Mouse (Mus musculus): ENCODE data around the gene Gm3685.
"Not testable (repeated sequence)": the region's sequence is repeated elsewhere in the genome, so short reads cannot be mapped to it uniquely, and the experiment has no call there.

The Gm3685 gene

DNA sequence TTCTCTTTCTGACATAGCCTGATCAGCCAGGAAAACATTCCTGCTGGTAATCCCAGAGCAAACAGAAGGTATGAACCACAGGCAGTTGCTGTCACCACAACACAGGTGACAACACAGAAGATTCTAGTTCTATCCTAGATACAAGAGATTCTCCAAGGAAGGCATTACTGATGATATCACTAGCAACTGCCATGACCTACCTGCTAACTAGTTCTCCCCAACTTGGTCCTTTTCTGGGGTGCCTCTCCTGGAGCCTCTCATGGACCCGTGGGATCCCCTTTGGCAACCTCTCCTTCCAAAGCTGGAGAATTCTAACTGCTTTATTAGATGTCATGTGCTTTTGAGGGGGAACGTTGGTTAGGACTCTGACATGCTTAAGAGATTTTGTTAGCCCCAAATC, at the start of gene Gm3685:
Gm3685 (minus strand) TSS at position 101 of the 400 bp plus-strand sequence.
- not testable (repeated sequence) for DNase-seq (ENCODE audit: low read depth)

DNA sequence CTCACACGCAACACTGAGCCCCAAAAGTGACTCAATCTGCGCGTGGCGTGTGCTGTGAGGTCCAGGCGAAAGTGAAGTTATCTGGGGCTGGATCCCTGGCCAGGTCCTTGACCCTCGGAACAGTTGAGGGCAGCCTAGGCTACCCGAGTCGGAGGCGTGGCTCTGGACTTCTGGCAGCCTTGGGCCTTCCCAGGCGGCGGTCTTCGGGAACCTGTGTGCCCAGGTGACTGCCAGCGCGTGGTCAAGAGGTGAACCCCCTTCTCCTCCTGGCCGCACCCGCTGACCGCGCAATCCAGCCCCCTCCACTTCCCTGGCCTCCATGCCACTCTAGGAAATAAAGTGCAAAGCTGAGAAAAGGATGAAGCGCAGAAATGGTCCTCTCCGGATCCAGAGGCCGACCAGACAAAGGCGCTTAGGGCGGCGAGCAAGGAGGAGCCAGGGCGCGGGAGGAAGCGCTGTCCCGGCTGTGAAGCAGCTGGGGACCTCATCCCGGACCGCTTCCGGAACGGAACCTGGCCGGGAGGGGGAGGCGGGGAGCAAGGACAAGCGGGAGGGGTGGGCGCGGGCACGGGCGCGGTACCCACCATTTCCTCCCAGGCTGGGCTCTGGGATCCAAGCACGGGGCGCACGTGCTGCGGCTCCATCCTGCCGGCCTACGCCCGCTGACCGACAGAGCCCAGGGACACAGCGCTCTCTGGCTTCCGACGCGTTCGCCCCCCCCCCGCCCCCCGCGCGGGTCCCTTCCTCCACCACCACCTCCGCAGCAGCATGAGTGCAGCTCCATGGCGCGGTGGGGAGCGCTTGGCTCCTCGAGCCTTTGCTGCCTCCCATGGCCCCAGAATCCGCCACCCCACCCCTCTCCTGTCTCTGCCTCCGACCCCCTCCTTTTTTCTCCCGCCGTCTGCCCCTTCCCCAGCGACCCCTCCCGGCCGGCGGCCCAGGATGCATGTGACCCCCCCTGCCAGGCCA, 17.7 kb downstream of the Gm3685 start, which contains the start of gene Gm10406:
Gm10406 (minus strand) TSS at position 669 of the 969 bp plus-strand sequence.
- not testable (repeated sequence) for DNase-seq (ENCODE audit: low read depth)

DNA sequence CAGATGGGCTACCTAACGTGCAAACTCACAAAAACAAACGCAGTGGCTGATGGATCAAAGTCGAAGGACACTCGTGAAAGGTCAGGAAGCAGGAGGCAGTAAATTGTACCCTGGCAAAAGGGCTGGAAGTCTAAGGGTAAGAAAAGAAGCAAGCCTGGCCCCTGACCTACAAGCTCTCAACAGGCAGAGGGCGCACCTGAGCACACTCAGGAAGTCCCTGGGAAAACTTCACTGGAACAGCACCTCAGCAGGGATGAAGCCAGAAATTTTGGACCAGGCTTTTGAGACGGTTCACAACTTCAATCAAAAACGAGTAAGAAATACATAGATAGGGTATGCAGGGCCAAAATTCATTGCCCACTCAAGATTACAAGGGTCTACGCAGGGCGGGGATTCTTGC, 18.5 kb downstream of the Gm3685 start:
- DNase-seq (ENCODE audit: low read depth): not testable (repeated sequence)
